Mouse (Mus musculus) kidney, postnatal 0 days (tissue): ENCODE measurements around the gene Cldn14. TPM values are rescaled to one million over a fixed set of nuclear protein-coding genes. Genes with fewer than 3 reads are reported as not detected.

Source experiments
- ATAC-seq: fragments of 200-750 bp; cut with Nextera tagmentation; replicated peaks from 2 replicates; pipeline ENCODE4 v1.8.0; 2017; ENCODE audit warnings: low read depth, moderate number of reproducible peaks, moderate TSS enrichment, moderate library complexity; ENCODE audit not compliant: low FRiP score
- DNase-seq: peaks from one replicate; pipeline ENCODE4 v3.0.0-alpha.2; 2016; ENCODE audit warnings: low spot score
- H3K27ac ChIP-seq: fragments of 300-500 bp; sonication (generic); 2 replicates; pipeline ENCODE4 v1.5.1; 2014; ENCODE audit warnings: mild to moderate bottlenecking
- H3K27me3 ChIP-seq: fragments of 300-500 bp; sonication (generic); 2 replicates; pipeline ENCODE4 v1.6.1; 2014; ENCODE audit warnings: low read length, mixed read lengths; ENCODE audit not compliant: insufficient read depth
- H3K36me3 ChIP-seq: fragments of 300-500 bp; sonication (generic); 2 replicates; pipeline ENCODE4 v1.6.1; 2014; ENCODE audit warnings: low read length, mixed read lengths; ENCODE audit not compliant: insufficient read depth
- H3K4me1 ChIP-seq: fragments of 300-500 bp; sonication (generic); replicated peaks from 2 replicates; pipeline ENCODE4 v1.6.1; 2014; ENCODE audit warnings: antibody characterized with exemption, low read length, mixed read lengths; ENCODE audit not compliant: insufficient read depth
- H3K4me2 ChIP-seq: fragments of 300-500 bp; sonication (generic); 2 replicates; pipeline ENCODE4 v1.6.1; 2014; ENCODE audit warnings: mild to moderate bottlenecking, low read length, moderate library complexity, mixed read lengths
- H3K4me3 ChIP-seq: fragments of 300-500 bp; sonication (generic); replicated peaks from 2 replicates; pipeline ENCODE4 v1.5.1; 2014; ENCODE audit warnings: low read depth, low read length
- H3K9ac ChIP-seq: fragments of 300-500 bp; sonication (generic); 2 replicates; pipeline ENCODE4 v1.6.1; 2014; ENCODE audit warnings: low read depth, low read length
- H3K9me3 ChIP-seq: fragments of 300-500 bp; sonication (generic); replicated peaks from 2 replicates; pipeline ENCODE4 v1.6.1; 2016; ENCODE audit warnings: low read length, inconsistent platforms, mixed read lengths
- CTCF ChIP-seq: IDR thresholded peaks from 2 replicates; pipeline ENCODE4 v1.5.1; 2016; ENCODE audit warnings: antibody characterized with exemption, low read depth, mild to moderate bottlenecking, moderate library complexity
- WGBS: fragments of 180-500 bp; shearing (Covaris S2); extraction: QIAGEN DNeasy Blood & Tissue Kit; methylation state at CpG from one replicate; pipeline ENCODE4 v1.1.7; 2014; 5-methylcytosine and 5-hydroxymethylcytosine counted together
- polyA plus RNA-seq: library from polyadenylated mRNA; unstranded; fragments of >200 nt; fragmentation: Nextera tagmentation; extraction: Ambion mirVana; gene quantifications from 2 replicates; pipeline ENCODE4 v1.2.1, GENCODE M21; 2015

The Cldn14 gene
- polyA plus RNA-seq, 1 experiment from 2014 or later = 0.95 TPM

DNA sequence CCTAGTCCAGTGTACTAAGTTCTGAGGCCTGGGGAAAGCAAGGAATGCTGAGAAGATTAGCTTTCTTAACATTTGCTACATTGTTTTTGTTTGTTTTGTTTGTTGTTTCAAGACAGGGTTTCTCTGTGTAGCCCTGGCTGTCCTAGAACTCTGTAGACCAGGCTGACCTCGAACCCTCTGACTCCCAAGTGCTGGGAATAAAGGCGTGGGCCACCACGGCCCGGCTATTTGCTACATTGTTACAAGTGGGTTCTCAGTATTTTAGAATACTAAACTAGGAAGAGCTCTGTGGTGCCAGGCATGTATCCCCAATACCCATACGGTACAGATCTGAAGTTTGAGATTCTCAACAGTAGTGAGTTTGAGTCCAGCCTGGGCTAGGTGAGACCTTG lies 123.9 kb downstream of the Cldn14 start:
- WGBS = 44% methylated on average over 5 of the region's 5 CpGs
- no peak overlapping the region for H3K27ac ChIP-seq
- 0 out of 2 replicates have a peak, but pooled peaks cover 4% of the 10 kb centered on the region for H3K4me1 ChIP-seq
- no peak for DNase-seq
- no peak for TF ChIP-seq CTCF
- H3K9ac ChIP-seq = peak overlapping the region; percentile 60
- no peak for ATAC-seq
- H3K4me2 ChIP-seq = peak overlapping the region; percentile 84
- H3K36me3 ChIP-seq = peaks cover 15% of the 10 kb centered on the region; the same call in 1 of the 2 replicates
- no peaks in the 10 kb centered on the region for H3K9me3 ChIP-seq
- peak overlapping the region; percentile 87 for H3K4me3 ChIP-seq
- H3K27me3 ChIP-seq = no peaks in the 10 kb centered on the region

DNA sequence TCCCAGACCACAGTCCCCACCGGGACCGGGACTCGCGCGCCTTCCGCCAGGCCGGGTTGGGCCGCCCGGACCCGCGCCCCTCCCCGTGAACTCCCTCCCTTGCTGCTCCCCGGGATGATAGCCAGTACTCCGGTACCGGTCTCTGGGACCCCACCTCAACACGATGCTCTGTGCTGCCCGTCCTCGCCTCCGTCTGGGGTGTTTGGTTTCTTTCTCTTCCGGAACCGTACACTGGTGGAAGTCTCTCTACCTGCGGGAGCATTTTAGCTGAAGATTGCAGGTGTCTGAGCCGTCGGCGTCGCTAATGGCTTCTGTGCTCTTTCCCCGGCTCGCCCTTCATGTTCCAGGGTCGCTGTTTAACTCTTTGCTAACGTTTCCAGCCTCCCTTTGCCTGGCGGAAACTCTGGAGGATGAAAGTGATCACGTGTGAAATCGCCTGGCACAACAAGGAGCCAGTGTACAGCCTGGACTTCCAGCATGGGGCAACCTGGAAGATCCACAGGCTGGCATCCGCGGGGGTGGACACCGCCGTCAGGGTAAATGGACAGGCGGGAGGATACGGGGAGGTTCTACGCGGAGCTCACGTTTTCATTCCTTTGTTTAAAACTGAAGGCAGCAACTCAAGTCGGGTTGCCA lies 124.4 kb downstream of the Cldn14 start:
- Histone ChIP-seq H3K4me1 (0 out of 2 replicates have a peak, but pooled peaks cover 4% of the 10 kb centered on the region), H3K27ac (peak overlapping the region; percentile 15; the same call in 1 of the 2 replicates), H3K4me3 (peak overlapping the region; percentile 87), H3K9me3 (no peaks in the 10 kb centered on the region), H3K4me2 (peak overlapping the region; percentile 84), H3K36me3 (peaks cover 14% of the 10 kb centered on the region; the same call in 1 of the 2 replicates), H3K27me3 (no peaks in the 10 kb centered on the region), H3K9ac (peak overlapping the region; percentile 60)
- under 1% methylated on average over 43 of the region's 43 CpGs for WGBS
- peak; percentile 37 for DNase-seq
- peak; percentile 15 for ATAC-seq
- TF ChIP-seq CTCF = no peak

DNA sequence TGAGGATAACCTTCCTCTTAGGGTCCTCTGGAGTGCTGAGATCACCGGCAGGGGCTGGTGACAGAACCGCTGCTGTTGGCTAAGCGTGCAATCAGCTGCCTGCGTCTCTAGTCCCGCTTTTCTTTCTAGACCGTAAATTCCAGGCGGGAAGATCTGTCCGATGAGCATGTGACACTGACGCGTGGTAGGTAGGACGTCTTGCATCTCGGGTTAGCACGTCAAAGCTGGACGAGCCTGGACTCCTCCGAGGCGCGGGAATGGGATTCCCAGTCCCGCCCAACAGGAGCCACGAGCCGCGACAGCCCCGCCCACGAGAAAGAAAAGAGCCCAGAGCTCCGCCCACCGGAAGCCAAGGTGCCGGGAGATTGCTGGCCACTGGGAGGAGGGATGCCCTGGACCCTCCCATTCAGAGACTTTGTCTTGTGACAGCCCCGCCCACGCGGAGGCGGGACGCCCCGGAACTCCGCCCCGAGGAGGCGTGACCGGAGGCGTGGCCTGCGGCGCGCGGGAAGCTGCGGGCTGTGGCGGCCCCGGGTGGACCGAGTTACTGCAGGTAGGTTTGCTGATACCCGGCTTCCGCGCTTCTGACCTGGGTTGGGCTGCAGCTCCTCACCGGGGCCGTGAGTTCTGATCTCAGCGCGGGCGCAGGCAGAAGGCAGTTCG lies 125.1 kb downstream of the Cldn14 start, which contains the start of gene Chaf1b:
Gene Chaf1b, plus strand, starts transcription at position 479 of the 663 bp plus-strand sequence.
- peak; percentile 33 for TF ChIP-seq CTCF
- Histone ChIP-seq H3K4me3 (peak within 1 kb of the TSS; percentile 87), H3K36me3 (peaks cover 10% of the 10 kb centered on the region; the same call in 1 of the 2 replicates), H3K27ac (peak within 1 kb of the TSS; percentile 15; the same call in 1 of the 2 replicates), H3K9me3 (no peaks in the 10 kb centered on the region), H3K4me2 (peak within 1 kb of the TSS; percentile 84), H3K9ac (peak within 1 kb of the TSS; percentile 60), H3K27me3 (no peaks in the 10 kb centered on the region), H3K4me1 (0 out of 2 replicates have a peak, but pooled peaks cover 4% of the 10 kb centered on the region)
- ATAC-seq (peak; percentile 90), DNase-seq (peak; percentile 99)
- under 1% methylated on average over 51 of the region's 54 CpGs for WGBS

- DNase-seq (no peak), ATAC-seq (no peak)
- Histone ChIP-seq H3K4me1 (no peaks in the 10 kb centered on the region), H3K4me2 (no peak overlapping the region), H3K9me3 (no peaks in the 10 kb centered on the region), H3K27me3 (no peaks in the 10 kb centered on the region), H3K4me3 (no peak overlapping the region), H3K9ac (no peak overlapping the region), H3K36me3 (peaks cover 30% of the 10 kb centered on the region), H3K27ac (no peak overlapping the region)
- no peak for TF ChIP-seq CTCF
- 87% methylated on average over 6 of the region's 6 CpGs for WGBS
Observed at GRCm38 (mm10) chr16:93877612-93878380, 130.8 kb downstream of the Cldn14 start.

DNA sequence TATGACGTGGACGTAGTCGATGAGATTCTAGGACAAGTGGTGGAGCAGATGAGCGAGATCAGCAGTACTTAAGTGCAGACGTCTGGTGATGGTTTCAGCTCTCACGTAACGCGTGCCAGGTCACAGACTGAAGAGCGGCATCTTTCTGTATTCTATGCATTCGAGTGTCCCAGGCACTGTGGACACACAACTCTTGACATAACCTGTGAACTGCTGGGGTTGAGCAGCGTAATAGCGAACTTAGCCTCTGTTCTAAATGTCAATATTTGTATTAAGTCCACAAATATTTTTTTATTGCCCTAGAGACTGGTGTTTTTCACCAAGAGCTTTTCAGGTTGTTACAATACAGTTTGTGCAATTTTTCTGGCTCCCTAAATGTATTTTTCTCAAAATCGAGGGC lies 133.8 kb downstream of the Cldn14 start:
- H3K27ac ChIP-seq = no peak overlapping the region
- peaks cover 51% of the 10 kb centered on the region for H3K36me3 ChIP-seq
- no peak for DNase-seq
- no peak for TF ChIP-seq CTCF
- H3K27me3 ChIP-seq = no peaks in the 10 kb centered on the region
- H3K9ac ChIP-seq = no peak overlapping the region
- no peaks in the 10 kb centered on the region for H3K9me3 ChIP-seq
- no peak overlapping the region for H3K4me3 ChIP-seq
- no peaks in the 10 kb centered on the region for H3K4me1 ChIP-seq
- 91% methylated on average over 13 of the region's 13 CpGs for WGBS
- no peak for ATAC-seq
- H3K4me2 ChIP-seq = no peak overlapping the region

Other genes with a start within 250 kb of the Cldn14 start
- gene Morc3, start 176.7 kb downstream of the Cldn14 start, polyA plus RNA-seq = 26.8 and 27.0 TPM in 2 replicates
- 43.8 and 49.2 TPM in 2 replicates for gene Chaf1b, start 124.9 kb downstream of the Cldn14 start, polyA plus RNA-seq
- gene Sim2, start 76.1 kb upstream of the Cldn14 start, polyA plus RNA-seq = 3.0 and 3.1 TPM in 2 replicates